Mouse (Mus musculus) ES-Bruce4 (cell line): ENCODE measurements around the gene H2-Eb2.

ENCODE experiments used
- CTCF ChIP-seq: IDR thresholded peaks from one replicate; pipeline ENCODE4 v1.8.1; 2011; ENCODE audit warnings: low read depth, low read length
- EP300 ChIP-seq: IDR thresholded peaks from 2 replicates; pipeline ENCODE4 v1.6.1; 2011; ENCODE audit warnings: low read depth, low read length; ENCODE audit not compliant: insufficient read depth
- POLR2A ChIP-seq: IDR thresholded peaks from one replicate; pipeline ENCODE4 v1.8.1; 2011; ENCODE audit warnings: low read length; ENCODE audit not compliant: insufficient read depth

GRCm38 (mm10) chr17:34383212-34383611 is 57.7 kb downstream of the H2-Eb2 start:
- TF ChIP-seq POLR2A (no peak), CTCF (peak; percentile 75), EP300 (no peak)
